Mouse (Mus musculus) kidney, postnatal 0 days (tissue): ENCODE measurements around the gene Fam229a. TPM values are rescaled to one million over a fixed set of nuclear protein-coding genes. Genes with fewer than 3 reads are reported as not detected.

Experiments used
- ATAC-seq: fragments of 200-750 bp; cut with Nextera tagmentation; replicated peaks from 2 replicates; pipeline ENCODE4 v1.8.0; 2017; ENCODE audit warnings: low read depth, moderate number of reproducible peaks, moderate TSS enrichment, moderate library complexity; ENCODE audit not compliant: low FRiP score
- DNase-seq: peaks from one replicate; pipeline ENCODE4 v3.0.0-alpha.2; 2016; ENCODE audit warnings: low spot score
- H3K27ac ChIP-seq: fragments of 300-500 bp; sonication (generic); 2 replicates; pipeline ENCODE4 v1.5.1; 2014; ENCODE audit warnings: mild to moderate bottlenecking
- H3K27me3 ChIP-seq: fragments of 300-500 bp; sonication (generic); 2 replicates; pipeline ENCODE4 v1.6.1; 2014; ENCODE audit warnings: low read length, mixed read lengths; ENCODE audit not compliant: insufficient read depth
- H3K36me3 ChIP-seq: fragments of 300-500 bp; sonication (generic); 2 replicates; pipeline ENCODE4 v1.6.1; 2014; ENCODE audit warnings: low read length, mixed read lengths; ENCODE audit not compliant: insufficient read depth
- H3K4me1 ChIP-seq: fragments of 300-500 bp; sonication (generic); replicated peaks from 2 replicates; pipeline ENCODE4 v1.6.1; 2014; ENCODE audit warnings: antibody characterized with exemption, low read length, mixed read lengths; ENCODE audit not compliant: insufficient read depth
- H3K4me2 ChIP-seq: fragments of 300-500 bp; sonication (generic); 2 replicates; pipeline ENCODE4 v1.6.1; 2014; ENCODE audit warnings: mild to moderate bottlenecking, low read length, moderate library complexity, mixed read lengths
- H3K4me3 ChIP-seq: fragments of 300-500 bp; sonication (generic); replicated peaks from 2 replicates; pipeline ENCODE4 v1.5.1; 2014; ENCODE audit warnings: low read depth, low read length
- H3K9ac ChIP-seq: fragments of 300-500 bp; sonication (generic); 2 replicates; pipeline ENCODE4 v1.6.1; 2014; ENCODE audit warnings: low read depth, low read length
- H3K9me3 ChIP-seq: fragments of 300-500 bp; sonication (generic); replicated peaks from 2 replicates; pipeline ENCODE4 v1.6.1; 2016; ENCODE audit warnings: low read length, inconsistent platforms, mixed read lengths
- CTCF ChIP-seq: IDR thresholded peaks from 2 replicates; pipeline ENCODE4 v1.5.1; 2016; ENCODE audit warnings: antibody characterized with exemption, low read depth, mild to moderate bottlenecking, moderate library complexity
- WGBS: fragments of 180-500 bp; shearing (Covaris S2); extraction: QIAGEN DNeasy Blood & Tissue Kit; methylation state at CpG from one replicate; pipeline ENCODE4 v1.1.7; 2014; 5-methylcytosine and 5-hydroxymethylcytosine counted together
- polyA plus RNA-seq: library from polyadenylated mRNA; unstranded; fragments of >200 nt; fragmentation: Nextera tagmentation; extraction: Ambion mirVana; gene quantifications from 2 replicates; pipeline ENCODE4 v1.2.1, GENCODE M21; 2015

Fam229a gene
- polyA plus RNA-seq, 1 experiment from 2014 or later = 0.37 TPM

DNA sequence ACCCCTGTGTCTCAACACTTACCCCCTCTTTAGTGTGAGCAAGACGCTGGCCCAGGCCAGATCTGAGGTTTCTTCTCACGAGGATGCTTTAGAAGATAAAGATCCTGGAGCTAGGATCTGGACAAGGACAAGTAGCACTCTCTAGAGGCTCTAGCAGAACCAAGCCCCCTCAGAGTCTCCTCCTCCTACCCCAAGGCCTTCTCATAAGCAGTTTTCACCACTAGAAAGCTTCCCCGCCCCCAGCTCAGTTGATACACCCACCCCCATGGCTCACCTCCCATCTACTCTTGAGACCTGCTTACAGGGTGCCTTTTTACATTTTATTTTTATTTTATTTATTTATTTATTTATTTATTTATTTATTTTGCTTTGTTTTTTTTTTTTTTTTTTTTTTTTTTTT is 18.7 kb downstream of the Fam229a start:
- H3K4me2 ChIP-seq = no peak overlapping the region
- H3K9me3 ChIP-seq = no peaks in the 10 kb centered on the region
- no peak overlapping the region for H3K9ac ChIP-seq
- H3K27me3 ChIP-seq = no peaks in the 10 kb centered on the region
- peak overlapping the region; percentile 31; the same call in 1 of the 2 replicates for H3K27ac ChIP-seq
- 0 out of 2 replicates have a peak, but pooled peaks cover 3% of the 10 kb centered on the region for H3K4me1 ChIP-seq
- TF ChIP-seq CTCF = no peak
- no peak overlapping the region for H3K4me3 ChIP-seq
- WGBS = 69% methylated on average over 3 of the region's 3 CpGs
- H3K36me3 ChIP-seq = no peaks in the 10 kb centered on the region
- ATAC-seq (no peak), DNase-seq (no peak)

DNA sequence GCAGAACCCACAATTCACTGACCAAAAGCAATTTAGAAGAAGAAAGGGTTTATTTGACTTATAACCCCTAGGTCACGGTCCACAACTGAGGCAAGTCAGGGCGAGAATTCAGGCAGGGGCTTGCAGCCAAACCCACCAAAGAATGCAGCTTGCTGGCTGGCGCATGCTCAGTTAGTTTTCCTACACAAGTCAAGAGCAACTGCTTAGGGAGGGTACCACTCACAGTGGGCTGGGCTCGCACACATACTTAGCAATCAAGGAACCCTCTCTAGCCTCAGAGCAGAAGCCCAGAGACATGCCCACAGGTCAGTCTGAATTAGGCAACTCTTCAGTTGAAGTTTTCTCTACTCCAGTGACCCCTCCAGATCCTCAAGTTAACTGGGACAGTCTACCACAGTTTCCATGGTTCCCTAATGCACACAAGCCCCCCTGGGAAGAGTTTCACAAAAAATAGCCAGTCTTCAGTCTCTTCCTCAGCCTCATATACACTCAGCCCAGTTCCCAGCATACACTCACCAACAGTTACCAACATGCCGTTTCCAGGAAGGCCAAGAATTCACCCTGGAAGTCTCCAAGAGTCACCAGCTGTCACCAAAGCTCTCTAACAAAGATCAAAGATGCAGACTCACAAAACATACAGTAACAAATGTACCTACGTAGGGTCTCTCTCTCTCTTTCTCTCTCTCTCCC is 19.9 kb downstream of the Fam229a start:
- 59% methylated on average over 6 of the region's 6 CpGs for WGBS
- Histone ChIP-seq H3K9ac (no peak overlapping the region), H3K4me1 (0 out of 2 replicates have a peak, but pooled peaks cover 3% of the 10 kb centered on the region), H3K9me3 (no peaks in the 10 kb centered on the region), H3K27ac (no peak overlapping the region), H3K4me3 (no peak overlapping the region), H3K4me2 (no peak overlapping the region), H3K36me3 (no peaks in the 10 kb centered on the region), H3K27me3 (no peaks in the 10 kb centered on the region)
- TF ChIP-seq CTCF = no peak
- DNase-seq (no peak), ATAC-seq (no peak)

DNA sequence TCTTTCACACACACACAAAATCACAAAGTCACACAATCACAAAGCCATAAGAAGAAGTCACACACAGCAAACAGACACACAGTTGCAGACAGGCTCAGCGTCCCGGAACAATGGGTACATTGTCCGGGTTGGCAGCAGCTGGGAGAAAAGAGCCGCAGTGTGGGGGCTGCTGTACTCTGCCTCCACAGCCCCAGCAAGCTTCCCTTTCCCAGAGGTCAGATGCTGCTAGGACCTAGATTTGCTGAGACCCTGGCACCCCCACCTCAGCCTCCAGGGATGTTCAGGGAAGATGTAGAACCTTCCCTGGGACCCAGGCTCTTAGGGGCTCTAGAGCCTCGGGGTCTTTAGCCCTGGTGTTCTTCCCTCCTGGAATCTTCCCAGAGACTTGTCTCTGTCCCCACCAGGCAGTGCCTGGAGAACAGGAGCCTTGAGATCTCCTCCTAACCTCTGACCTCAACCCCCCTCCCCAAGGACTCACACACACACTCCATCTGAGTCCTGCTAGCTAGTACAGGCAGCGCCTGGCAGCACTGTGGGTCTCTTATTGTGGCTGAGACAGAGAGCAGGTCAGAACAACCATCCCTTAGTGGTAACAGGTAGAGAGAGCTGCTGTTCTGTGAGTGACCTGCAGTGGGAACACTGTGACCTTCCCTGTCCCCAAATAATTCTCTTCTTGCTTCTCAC is 20.6 kb downstream of the Fam229a start:
- Histone ChIP-seq H3K36me3 (no peaks in the 10 kb centered on the region), H3K4me3 (no peak overlapping the region), H3K27ac (no peak overlapping the region), H3K4me2 (no peak overlapping the region), H3K9ac (no peak overlapping the region), H3K9me3 (no peaks in the 10 kb centered on the region), H3K27me3 (no peaks in the 10 kb centered on the region), H3K4me1 (0 out of 2 replicates have a peak, but pooled peaks cover 3% of the 10 kb centered on the region)
- no peak for ATAC-seq
- WGBS = 47% methylated on average over 6 of the region's 6 CpGs
- no peak for TF ChIP-seq CTCF
- no peak for DNase-seq

DNA sequence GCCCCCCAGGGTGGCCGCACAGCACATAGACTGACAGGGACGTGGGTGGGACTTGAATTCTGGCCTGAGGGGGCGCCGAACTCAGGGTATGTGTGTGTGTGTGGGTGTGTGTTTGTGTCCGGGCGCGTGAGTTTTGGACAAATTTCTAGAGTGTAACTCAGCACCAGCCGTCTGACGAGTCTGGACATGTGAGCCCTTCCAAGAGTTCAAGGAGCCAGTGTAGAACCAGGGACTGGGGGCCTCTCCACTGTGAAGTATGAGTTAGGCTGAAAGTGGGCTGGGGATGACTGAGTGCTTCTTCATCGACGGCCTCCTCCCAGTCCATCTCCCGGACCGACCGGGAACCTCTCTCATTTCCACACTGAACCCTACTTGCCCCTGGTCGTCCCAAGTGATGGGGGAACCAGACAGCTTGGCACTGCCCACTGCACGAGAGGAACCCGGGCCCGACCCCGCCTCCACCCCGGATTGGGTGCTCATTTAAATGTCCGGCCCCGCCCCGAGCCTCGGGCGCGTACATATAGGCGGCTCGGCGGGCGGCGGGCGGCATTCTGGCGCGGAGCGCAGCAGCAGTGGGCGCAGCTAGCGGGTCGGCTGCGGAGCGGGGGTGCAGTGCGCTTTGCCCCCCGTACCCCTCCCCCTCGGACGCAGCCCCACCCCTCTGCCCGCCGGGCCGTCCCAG is 22.2 kb downstream of the Fam229a start, which contains the start of gene Marcksl1:
TSS of gene Marcksl1 (plus strand) at position 496 of the 682 bp plus-strand sequence.
- Histone ChIP-seq H3K4me1 (0 out of 2 replicates have a peak, but pooled peaks cover 3% of the 10 kb centered on the region), H3K4me2 (peak within 1 kb of the TSS; percentile 70), H3K9ac (peak within 1 kb of the TSS; percentile 99), H3K36me3 (no peaks in the 10 kb centered on the region), H3K4me3 (peak within 1 kb of the TSS; percentile 79), H3K27me3 (no peaks in the 10 kb centered on the region), H3K9me3 (no peaks in the 10 kb centered on the region), H3K27ac (peak within 1 kb of the TSS; percentile 92)
- ATAC-seq (peak; percentile 82), DNase-seq (peak; percentile 91)
- WGBS = 7% methylated on average over 28 of the region's 47 CpGs
- no peak; the same call in 1 of the 2 replicates for TF ChIP-seq CTCF

DNA sequence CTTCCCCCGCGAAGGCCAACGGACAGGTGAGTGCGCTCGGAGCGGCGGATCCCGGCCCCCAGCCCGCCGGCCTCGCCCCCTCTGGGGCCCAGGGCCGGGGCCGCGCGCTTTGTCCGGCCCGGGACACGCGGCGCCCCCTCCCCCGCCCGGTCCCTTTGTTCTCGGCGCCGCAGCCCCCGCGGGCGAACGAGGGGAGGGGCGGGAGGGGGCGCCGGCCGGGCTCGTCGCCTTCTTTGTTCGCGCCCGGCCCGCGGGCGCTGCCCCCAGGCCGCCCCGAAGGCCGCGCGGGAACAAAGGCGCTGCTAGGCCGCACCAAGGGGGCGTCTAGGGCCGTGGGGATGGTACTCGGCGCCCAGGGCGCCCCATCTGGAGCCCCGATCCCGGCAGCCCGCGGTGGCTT is 22.9 kb downstream of the Fam229a start:
- H3K27me3 ChIP-seq = no peaks in the 10 kb centered on the region
- H3K9ac ChIP-seq = peak overlapping the region; percentile 99
- H3K4me2 ChIP-seq = peak overlapping the region; percentile 70
- WGBS = under 1% methylated on average over 36 of the region's 57 CpGs
- no peaks in the 10 kb centered on the region for H3K36me3 ChIP-seq
- H3K9me3 ChIP-seq = no peaks in the 10 kb centered on the region
- 0 out of 2 replicates have a peak, but pooled peaks cover 3% of the 10 kb centered on the region for H3K4me1 ChIP-seq
- H3K27ac ChIP-seq = peak overlapping the region; percentile 92
- TF ChIP-seq CTCF = no peak
- peak; percentile 11; the same call in 1 of the 2 replicates for ATAC-seq
- peak overlapping the region; percentile 79 for H3K4me3 ChIP-seq
- DNase-seq = no peak

DNA sequence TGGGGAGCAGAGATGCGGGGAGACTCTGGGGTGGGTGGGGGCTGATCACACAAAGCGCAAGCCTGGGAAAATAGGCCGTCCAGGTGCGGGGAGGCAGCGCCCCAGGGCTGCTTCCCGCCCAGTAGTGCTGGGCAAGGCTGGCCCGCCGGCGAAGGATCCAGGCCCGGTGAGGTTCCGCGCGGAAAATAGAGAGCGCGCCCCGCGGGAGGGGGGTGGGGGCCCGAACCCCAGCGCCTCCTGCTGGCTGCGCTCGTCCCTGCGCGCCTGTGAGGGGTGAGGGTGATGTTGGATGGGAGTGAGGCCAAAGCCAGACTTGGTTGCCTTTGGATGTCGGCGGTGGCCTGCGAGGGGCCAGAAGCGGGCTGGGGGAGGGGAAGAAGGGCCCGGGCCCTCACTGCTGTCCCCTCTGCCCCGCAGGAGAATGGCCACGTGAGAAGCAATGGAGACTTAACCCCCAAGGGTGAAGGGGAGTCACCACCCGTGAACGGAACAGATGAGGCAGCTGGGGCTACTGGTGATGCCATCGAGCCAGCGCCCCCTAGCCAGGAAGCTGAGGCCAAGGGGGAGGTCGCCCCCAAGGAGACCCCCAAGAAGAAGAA is 23.4 kb downstream of the Fam229a start:
- peak; percentile 68 for DNase-seq
- peak; percentile 81 for TF ChIP-seq CTCF
- H3K4me3 ChIP-seq = peak overlapping the region; percentile 79
- no peaks in the 10 kb centered on the region for H3K36me3 ChIP-seq
- 0 out of 2 replicates have a peak, but pooled peaks cover 3% of the 10 kb centered on the region for H3K4me1 ChIP-seq
- peak overlapping the region; percentile 70 for H3K4me2 ChIP-seq
- H3K27ac ChIP-seq = peak overlapping the region; percentile 92
- ATAC-seq = peak; percentile 47
- no peaks in the 10 kb centered on the region for H3K9me3 ChIP-seq
- peak overlapping the region; percentile 99 for H3K9ac ChIP-seq
- under 1% methylated on average over 33 of the region's 35 CpGs for WGBS
- H3K27me3 ChIP-seq = no peaks in the 10 kb centered on the region
